23 mouse cellular contexts compared by ENCODE assay signal in genomic region chr9:54022795-54023194, GRCm38 (mm10). TPM values are rescaled to one million over a fixed set of nuclear protein-coding genes. Genes with fewer than 3 reads are reported as not detected.
A peak's percentile ranks its signal among the peaks of the same experiment; 100 is the strongest.
DNase-seq lines count a peak whose midpoint lies in the region; ATAC-seq and TF ChIP-seq lines count a peak whose summit lies in the region.
"Had no signal": no experiment of that assay in that cellular context is flagged by ENCODE, and none has a peak within 500 bp of the region (broad histone marks: within the 10 kb centered on the region; RNA-seq: fewer than 3 reads in every experiment).

No protein-coding gene starts in this region.

- ATAC-seq in limb, embryonic 13.5 days (ENCODE audit: low FRiP score, low read depth): peak; percentile 59; the same call in 1 of the 2 replicates
- peak; percentile 75 for ATAC-seq in limb, embryonic 14.5 days (ENCODE audit: low FRiP score, low read depth)
- ATAC-seq: forebrain, embryonic 15.5 days; intestine, embryonic 16.5 days; liver, postnatal 0 days; Patski had no signal

- H3K4me1 ChIP-seq in limb, embryonic 13.5 days: no peaks in the 10 kb centered on the region
- no peaks in the 10 kb centered on the region for H3K4me1 ChIP-seq in limb, embryonic 10.5 days
- no peaks in the 10 kb centered on the region for H3K4me1 ChIP-seq in limb, embryonic 14.5 days (ENCODE audit: control insufficient read depth, insufficient read depth, low read length)
- H3K4me1 ChIP-seq: embryonic facial prominence, embryonic 13.5 days; forebrain, embryonic 15.5 days; heart, embryonic 10.5 days; hindbrain, embryonic 13.5 days; megakaryocyte, embryonic 14.5 days had no signal

- no peak overlapping the region for H3K9ac ChIP-seq in limb, embryonic 13.5 days
- no peak overlapping the region for H3K9ac ChIP-seq in limb, embryonic 14.5 days (ENCODE audit: low read depth, low read length, severe bottlenecking)
- H3K9ac ChIP-seq: embryonic facial prominence, embryonic 13.5 days; forebrain, embryonic 15.5 days; hindbrain, embryonic 13.5 days; liver, postnatal 0 days had no signal

- H3K27me3 ChIP-seq in limb, embryonic 13.5 days: no peaks in the 10 kb centered on the region
- no peaks in the 10 kb centered on the region for H3K27me3 ChIP-seq in limb, embryonic 10.5 days (ENCODE audit: low read depth, poor library complexity, severe bottlenecking)
- no peaks in the 10 kb centered on the region for H3K27me3 ChIP-seq in limb, embryonic 14.5 days (ENCODE audit: control insufficient read depth, insufficient read depth, low read length)
- H3K27me3 ChIP-seq: embryonic facial prominence, embryonic 13.5 days; forebrain, embryonic 15.5 days; hindbrain, embryonic 13.5 days; megakaryocyte, embryonic 14.5 days had no signal

- no peak overlapping the region for H3K4me2 ChIP-seq in limb, embryonic 13.5 days (replicated peaks)
- no peak overlapping the region for H3K4me2 ChIP-seq in limb, embryonic 14.5 days (replicated peaks; ENCODE audit: low read depth, low read length, severe bottlenecking)
- H3K4me2 ChIP-seq: embryonic facial prominence, embryonic 13.5 days; forebrain, embryonic 15.5 days; hindbrain, embryonic 13.5 days had no signal

- no peaks in the 10 kb centered on the region for H3K9me3 ChIP-seq in limb, embryonic 13.5 days
- no peaks in the 10 kb centered on the region for H3K9me3 ChIP-seq in limb, embryonic 10.5 days (replicated peaks)
- H3K9me3 ChIP-seq in limb, embryonic 14.5 days (ENCODE audit: control insufficient read depth, low read length): no peaks in the 10 kb centered on the region
- H3K9me3 ChIP-seq: embryonic facial prominence, embryonic 13.5 days; forebrain, embryonic 15.5 days; heart, embryonic 10.5 days; hindbrain, embryonic 13.5 days had no signal

- no peak overlapping the region for H3K4me3 ChIP-seq in limb, embryonic 13.5 days
- no peak overlapping the region for H3K4me3 ChIP-seq in limb, embryonic 10.5 days
- H3K4me3 ChIP-seq in limb, embryonic 14.5 days (replicated peaks; ENCODE audit: low read length): no peak overlapping the region
- H3K4me3 ChIP-seq: embryonic facial prominence, embryonic 13.5 days; forebrain, embryonic 15.5 days; heart, embryonic 10.5 days; hindbrain, embryonic 13.5 days; megakaryocyte, embryonic 14.5 days had no signal

- intact Hi-C loops in left cerebral cortex, postnatal 36 days (cut with DNase I): no loop called here

- TF ChIP-seq CTCF in brain, embryonic 14.5 days (IDR thresholded peaks at IDR 0.05; ENCODE audit: borderline replicate concordance, extremely low read depth, insufficient read depth, insufficient read length): no peak

- H3K27ac ChIP-seq in limb, embryonic 13.5 days: no peak overlapping the region
- H3K27ac ChIP-seq in limb, embryonic 10.5 days: no peak overlapping the region
- no peak overlapping the region for H3K27ac ChIP-seq in limb, embryonic 14.5 days (replicated peaks; ENCODE audit: low read depth, low read length)
- H3K27ac ChIP-seq: embryonic facial prominence, embryonic 13.5 days; forebrain, embryonic 15.5 days; heart, embryonic 10.5 days; hindbrain, embryonic 13.5 days had no signal

- 48% methylated on average over 3 of the region's 3 CpGs for WGBS in limb, embryonic 13.5 days
- 77% methylated on average over 3 of the region's 3 CpGs for WGBS in limb, embryonic 10.5 days
- WGBS in limb, embryonic 14.5 days: 46% methylated on average over 3 of the region's 3 CpGs

- no peak for DNase-seq in limb, embryonic 10.5 days (ENCODE audit: low spot score)
- peak; percentile 59 for DNase-seq in 416B (ENCODE audit: low read depth)
- DNase-seq in brain, embryonic 14.5 days (ENCODE audit: low read depth): peak; percentile 20
- peak; percentile 55 for DNase-seq in limb, embryonic 14.5 days (ENCODE audit: low spot score)
- DNase-seq in left cerebral cortex, postnatal 36 days (ENCODE audit: low spot score in 2 of 2): no peak
- no peak for DNase-seq in adrenal gland, adult 2 months
- DNase-seq: adrenal gland, postnatal 14 days; cerebellum, adult 18-20 months; cerebellum, postnatal 36 days; heart, postnatal 10 days; layer of hippocampus, postnatal 36 days; liver, postnatal 0 days had no signal

- no peaks in the 10 kb centered on the region for H3K36me3 ChIP-seq in limb, embryonic 13.5 days
- no peaks in the 10 kb centered on the region for H3K36me3 ChIP-seq in limb, embryonic 10.5 days
- H3K36me3 ChIP-seq in limb, embryonic 14.5 days (ENCODE audit: control insufficient read depth, insufficient read depth, low read length): no peaks in the 10 kb centered on the region
- H3K36me3 ChIP-seq: embryonic facial prominence, embryonic 13.5 days; forebrain, embryonic 15.5 days; heart, embryonic 10.5 days; hindbrain, embryonic 13.5 days had no signal

- TF ChIP-seq POLR2A in brain, embryonic 14.5 days (IDR thresholded peaks at IDR 0.05; ENCODE audit: borderline replicate concordance, extremely low read depth, insufficient read depth, insufficient read length, poor library complexity, severe bottlenecking): no peak
- no peak for TF ChIP-seq POLR2A in limb, embryonic 14.5 days (IDR thresholded peaks at IDR 0.05; ENCODE audit: borderline replicate concordance, extremely low read depth, insufficient read depth, insufficient read length)

RNA-seq across cellular contexts. Expression of gene Tnfaip8l3, which starts 45.4 kb away (rescaled TPM):
- polyA plus RNA-seq in limb, embryonic 13.5 days (2015; fragmentation: Nextera tagmentation; extraction: Ambion mirVana): 0.66 and 0.93 TPM in 2 replicates
- 0.11 TPM in 1 of 2 replicates, not detected in the other for polyA plus RNA-seq in limb, embryonic 10.5 days (2016; fragmentation: Nextera tagmentation; extraction: Ambion mirVana)
- polyA plus RNA-seq in brain, embryonic 14.5 days (2012; rRNA removed): 0.39 and 0.53 TPM in 2 replicates
- polyA plus RNA-seq in limb, embryonic 14.5 days (2012; rRNA removed): 1.3 and 1.7 TPM in 2 replicates
- 1.8 and 2.3 TPM in 2 replicates for polyA plus RNA-seq in limb, embryonic 14.5 days (2014; fragmentation: Nextera tagmentation; extraction: Ambion mirVana)
- 1 to 10 TPM; 5.8 to 9.8 TPM for total RNA-seq in left cerebral cortex, postnatal 36 days (2021)
- total RNA-seq in adrenal gland, adult 2 months (2021): 1 to 10 TPM in 1 of 2 experiments, under 1 TPM in 1; 0.09 to 1.0 TPM
- 0.04 and 0.06 TPM in 2 replicates for polyA plus RNA-seq in adrenal gland, adult 2 months (2012; rRNA removed)
- total RNA-seq: adrenal gland, postnatal 14 days; neutrophil, adult 5-6 weeks had no signal
- polyA plus RNA-seq: Patski had no signal

RNA-seq across cellular contexts. Expression of gene Elmod1, which starts 47.7 kb away (rescaled TPM):
- polyA plus RNA-seq in limb, embryonic 13.5 days (2015; fragmentation: Nextera tagmentation; extraction: Ambion mirVana): 0.46 and 0.56 TPM in 2 replicates
- 0.14 and 0.73 TPM in 2 replicates for polyA plus RNA-seq in limb, embryonic 10.5 days (2016; fragmentation: Nextera tagmentation; extraction: Ambion mirVana)
- polyA plus RNA-seq in brain, embryonic 14.5 days (2012; rRNA removed): 55.4 and 55.5 TPM in 2 replicates
- 0.82 and 1.4 TPM in 2 replicates for polyA plus RNA-seq in limb, embryonic 14.5 days (2012; rRNA removed)
- 0.62 and 0.77 TPM in 2 replicates for polyA plus RNA-seq in limb, embryonic 14.5 days (2014; fragmentation: Nextera tagmentation; extraction: Ambion mirVana)
- 100 to 1,000 TPM; 175 to 181 TPM for total RNA-seq in left cerebral cortex, postnatal 36 days (2021)
- 1 to 10 TPM; 2.5 to 4.4 TPM for total RNA-seq in adrenal gland, adult 2 months (2021)
- 0.57 and 0.79 TPM in 2 replicates for polyA plus RNA-seq in adrenal gland, adult 2 months (2012; rRNA removed)
- total RNA-seq: gastrocnemius, postnatal 4 days; liver, adult 2 months; neutrophil, adult 5-6 weeks had no signal
- polyA plus RNA-seq: heart, embryonic 10.5 days; liver, adult 2 months had no signal

Comparison
In these comparisons a context has a peak if more than half of its experiments do, and no peak if none do; other contexts are left out.
1. DNase-seq: peak in 416B (single experiment), brain, embryonic 14.5 days (single experiment) and limb, embryonic 14.5 days (single experiment); none in limb, embryonic 10.5 days (single experiment), left cerebral cortex, postnatal 36 days (0 of 2) and adrenal gland, adult 2 months (single experiment).
2. RNA of gene Elmod1, which starts 47.7 kb away (polyA plus RNA-seq): 55.4 to 55.5 TPM in brain, embryonic 14.5 days; 0.62 to 1.4 TPM in limb, embryonic 14.5 days, 0.14 to 0.73 TPM in limb, embryonic 10.5 days, 0.57 to 0.79 TPM in adrenal gland, adult 2 months and 0.46 to 0.56 TPM in limb, embryonic 13.5 days; every median in the first group is over 10 times any median in the second.